Mouse (Mus musculus): ENCODE measurements at regions not wholly inside any gene's neighbourhood (a gene's known extent, or its start where the extent isn't known, plus 50 kb on each side); places are given as distances from the start of the nearest gene placed in this dataset.
"Not testable (repeated sequence)": the region's sequence is repeated elsewhere in the genome, so short reads cannot be mapped to it uniquely, and the experiment has no call there.

DNA sequence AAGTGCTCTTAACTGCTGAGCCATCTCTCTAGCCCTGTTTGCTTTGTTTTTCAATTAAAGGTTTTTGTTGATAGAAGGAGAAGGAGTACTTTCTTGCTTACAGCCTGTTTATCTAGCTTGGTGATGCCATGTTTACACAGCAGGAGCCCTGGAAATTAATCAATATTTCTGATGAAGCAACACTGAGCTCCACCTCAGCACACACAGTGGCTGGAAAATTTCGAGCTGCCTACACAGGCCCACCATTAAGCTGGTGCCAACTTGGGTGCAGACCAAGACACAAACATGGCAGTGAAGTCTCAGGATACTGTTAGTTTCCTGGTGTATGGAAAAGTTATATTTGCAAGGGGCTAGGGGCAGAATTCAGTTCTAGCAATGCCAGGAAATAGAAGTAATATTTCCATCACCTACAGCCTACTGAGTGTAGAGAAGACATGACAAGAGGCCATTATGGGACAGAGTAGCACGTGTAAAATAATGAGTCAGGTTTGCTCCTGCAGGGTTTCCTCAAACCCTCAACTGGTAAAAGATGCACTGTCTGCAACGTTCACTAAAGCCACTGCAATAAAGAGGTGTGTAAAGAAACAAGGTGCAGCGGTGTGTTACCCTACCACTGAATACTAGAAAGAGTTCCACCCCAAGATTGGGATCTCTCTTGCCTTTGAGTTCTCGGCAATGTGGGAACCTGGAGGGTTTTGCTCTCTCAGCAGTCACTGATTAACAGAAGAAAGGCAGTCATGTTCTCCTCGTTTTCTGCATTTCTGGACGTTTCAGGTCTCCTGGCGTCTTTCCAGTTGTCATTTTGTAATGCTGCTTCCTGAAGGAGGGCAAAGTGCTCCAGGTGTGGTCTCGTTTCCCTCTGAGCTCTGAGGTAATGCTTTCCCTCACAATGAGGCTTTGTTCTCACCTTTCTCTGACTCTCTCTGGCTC is 108.8 kb upstream of the Fhl2 start:
- peak; percentile 63 to 69 for DNase-seq

DNA sequence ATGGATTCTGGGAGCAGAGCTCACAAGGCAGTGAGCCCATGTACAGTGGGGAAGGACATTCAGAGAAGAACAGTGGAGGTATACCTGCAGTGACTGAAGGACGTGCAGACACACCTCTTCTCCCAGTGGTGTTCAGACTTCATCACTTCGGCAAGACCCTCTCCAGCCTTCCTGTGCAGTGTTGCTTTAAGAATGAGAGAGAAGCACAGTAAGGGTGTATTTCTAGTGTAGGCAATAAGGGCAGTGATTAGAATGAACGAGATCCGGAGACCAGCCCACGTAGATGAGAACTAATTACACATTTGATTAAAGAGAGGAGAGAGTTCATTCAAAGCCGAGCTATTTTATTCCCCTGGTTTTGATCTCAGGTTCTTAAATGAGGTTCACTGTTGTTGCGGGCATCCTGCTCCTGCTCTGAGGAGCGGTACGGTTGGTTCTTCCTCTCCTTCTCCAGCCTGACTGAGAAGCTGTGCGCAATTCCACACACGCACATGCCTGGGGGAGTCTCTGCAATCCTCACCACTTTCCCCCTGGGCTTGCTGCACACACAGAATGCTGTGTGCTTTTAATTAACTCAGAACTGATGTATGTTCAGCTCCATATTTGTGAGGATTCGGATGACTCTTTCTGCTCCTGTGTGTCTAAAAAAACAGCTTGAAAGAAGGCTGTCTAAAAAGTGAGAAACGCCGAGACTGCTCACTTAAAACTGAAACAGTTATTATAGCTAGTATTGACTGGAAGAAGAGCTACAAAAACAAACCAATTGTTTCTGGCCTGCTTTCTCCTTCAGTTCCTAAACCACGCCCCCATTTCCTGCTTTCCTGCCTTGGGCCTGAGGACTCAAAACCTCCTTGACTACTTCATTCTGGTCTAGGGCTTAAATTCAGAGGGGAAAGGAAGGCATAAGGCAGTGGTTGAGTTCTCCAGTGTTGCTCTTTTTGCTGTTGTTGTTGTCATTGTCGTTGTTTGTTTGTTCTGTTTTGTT is 114.2 kb upstream of the Fhl2 start:
- DNase-seq, result peak; percentile 34 to 36

DNA sequence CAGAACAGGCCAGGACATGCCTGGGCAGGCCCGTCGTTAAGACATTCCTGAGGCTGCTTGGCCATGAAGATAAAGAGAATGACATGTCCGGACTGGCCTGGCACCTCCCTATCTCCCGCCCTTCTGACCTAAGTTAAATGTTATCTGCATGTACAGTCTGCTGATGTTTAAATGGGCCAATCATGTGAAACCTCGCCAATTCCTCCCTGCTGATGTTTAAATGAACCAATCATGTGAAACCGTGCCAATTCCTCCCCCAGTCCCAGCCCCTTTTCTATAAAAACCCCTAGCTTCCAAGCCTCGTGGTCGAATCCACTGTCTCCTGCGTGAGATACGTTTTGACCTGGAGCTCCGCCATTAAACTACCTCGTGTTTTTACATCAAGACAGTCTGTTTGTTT is 119.5 kb upstream of the Fhl2 start:
- not testable (repeated sequence) for DNase-seq

DNA sequence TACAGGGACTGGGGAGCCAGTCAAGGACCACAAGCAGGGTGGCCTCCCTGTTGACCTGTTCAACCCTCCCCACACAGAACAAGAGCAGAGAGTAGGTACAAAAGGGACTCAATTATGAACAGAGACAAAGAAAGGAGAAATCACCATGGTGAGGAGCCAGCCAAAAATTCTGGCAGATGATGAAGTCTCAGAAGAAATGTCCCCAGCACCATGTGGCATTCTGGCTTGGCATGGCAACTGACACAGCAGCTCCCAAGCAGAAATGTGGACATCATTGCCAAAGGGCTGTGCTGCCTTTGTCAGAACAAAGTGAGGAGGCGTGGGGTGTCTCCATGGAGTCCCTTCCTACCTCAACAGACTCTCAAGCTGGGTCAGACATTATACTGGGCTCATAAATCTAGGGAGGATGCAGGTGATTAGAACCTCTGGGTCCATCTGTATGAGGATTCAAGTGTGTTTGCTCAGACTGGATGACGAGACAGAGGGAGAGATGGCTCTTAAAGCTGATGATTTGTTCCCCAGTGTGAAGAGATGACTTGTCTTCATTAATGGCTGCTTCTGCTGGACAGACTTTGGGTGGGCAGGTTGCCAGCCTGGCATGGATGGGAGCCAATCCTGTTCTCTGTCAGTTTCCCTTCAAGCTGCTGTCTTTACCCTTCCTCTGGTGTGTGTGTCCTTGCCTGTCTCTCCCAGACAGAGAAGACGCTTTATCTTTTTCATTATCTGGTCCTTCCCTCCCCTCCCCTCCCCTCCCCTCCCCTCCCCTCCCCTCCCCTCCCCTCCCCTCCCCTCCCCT is 120.5 kb upstream of the Fhl2 start:
- no peak for DNase-seq

DNA sequence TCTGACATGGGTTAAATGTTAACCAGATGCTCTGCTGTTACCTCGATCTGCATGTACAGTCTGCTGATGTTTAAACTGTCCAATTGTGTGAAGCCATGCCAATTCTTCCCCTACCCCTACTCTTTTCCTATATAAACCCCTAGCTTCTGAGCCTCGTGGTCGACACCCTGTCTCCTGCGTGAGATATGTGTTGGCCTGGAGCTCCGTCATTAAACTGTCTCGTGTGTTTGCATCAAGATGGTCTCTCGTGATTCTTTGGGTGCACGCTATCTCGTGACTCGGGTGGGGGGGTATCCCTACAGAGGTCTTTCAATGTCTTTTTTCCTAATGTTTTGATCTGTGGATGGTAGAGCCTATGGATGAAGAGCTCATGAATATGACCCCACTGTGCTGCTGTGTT is 110.9 kb upstream of the Nck2 start:
- DNase-seq, result not testable (repeated sequence)

DNA sequence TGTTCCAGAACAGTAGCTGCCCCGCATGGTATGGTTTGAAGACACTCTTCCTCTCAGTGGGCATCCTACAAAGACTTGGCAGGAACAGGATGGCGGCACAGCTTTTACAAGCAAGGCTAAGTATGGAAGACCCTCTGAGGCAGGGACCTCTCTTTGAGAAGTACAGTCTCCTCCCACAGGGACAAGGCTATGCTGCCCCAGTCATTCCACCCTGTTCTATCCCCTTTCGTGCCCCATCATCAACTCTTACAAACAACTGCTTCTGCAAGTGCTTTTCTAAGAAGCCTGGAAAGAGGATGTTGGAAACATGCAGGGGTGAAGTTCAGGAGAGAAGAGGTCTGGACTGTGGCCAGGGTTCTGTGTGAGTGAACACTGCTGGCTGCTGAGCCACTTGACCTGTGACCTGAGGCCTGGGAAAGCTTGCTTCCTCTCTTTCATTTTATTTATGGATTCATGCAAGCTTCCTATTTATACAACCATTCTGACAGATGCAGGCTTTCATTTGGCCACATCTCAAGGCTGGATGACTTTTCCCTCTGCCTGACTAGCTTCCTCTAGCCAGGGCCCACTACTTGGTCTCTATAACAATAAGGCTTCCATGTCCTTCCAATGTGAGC is 107.1 kb upstream of the Nck2 start:
- DNase-seq, result peak; percentile 87 to 90

DNA sequence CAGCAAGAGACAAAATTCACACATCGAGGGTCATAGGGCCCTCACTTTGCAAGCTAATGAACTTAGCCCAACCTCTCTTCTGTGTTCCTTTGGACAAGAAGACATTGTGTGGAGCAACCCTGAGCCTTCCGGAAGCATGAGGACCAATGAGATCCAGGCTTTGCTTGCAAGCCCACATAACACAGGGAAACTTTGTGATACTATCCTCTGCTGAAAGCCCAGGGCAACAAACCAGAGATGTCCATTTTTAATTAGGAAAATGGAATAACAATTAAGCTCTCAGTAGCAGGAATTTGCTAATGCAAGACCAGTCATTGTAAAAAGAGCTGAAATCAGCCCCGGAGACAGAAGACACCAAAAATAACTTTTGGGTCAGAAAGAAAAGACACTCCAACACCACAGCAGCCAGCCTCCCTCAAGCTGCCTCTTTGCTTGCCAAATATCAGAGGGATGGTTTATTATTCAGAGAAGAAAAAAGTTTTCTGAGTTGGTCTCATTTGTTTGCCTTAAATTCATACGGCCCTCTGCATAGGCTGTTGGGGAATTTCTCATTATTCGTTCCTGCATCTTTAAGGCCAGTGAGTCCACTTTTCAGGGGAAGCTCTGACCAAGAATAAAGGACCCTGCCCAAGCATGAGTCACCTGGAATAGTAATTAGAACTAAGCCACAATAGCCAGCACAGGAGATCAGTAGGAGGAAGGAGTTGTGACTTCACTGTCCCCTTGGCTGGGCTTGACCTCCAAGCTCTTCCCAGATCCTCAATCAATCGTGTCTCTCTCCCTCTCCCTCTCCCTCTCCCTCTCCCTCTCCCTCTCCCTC is 106.1 kb upstream of the Nck2 start:
- DNase-seq, result no peak

DNA sequence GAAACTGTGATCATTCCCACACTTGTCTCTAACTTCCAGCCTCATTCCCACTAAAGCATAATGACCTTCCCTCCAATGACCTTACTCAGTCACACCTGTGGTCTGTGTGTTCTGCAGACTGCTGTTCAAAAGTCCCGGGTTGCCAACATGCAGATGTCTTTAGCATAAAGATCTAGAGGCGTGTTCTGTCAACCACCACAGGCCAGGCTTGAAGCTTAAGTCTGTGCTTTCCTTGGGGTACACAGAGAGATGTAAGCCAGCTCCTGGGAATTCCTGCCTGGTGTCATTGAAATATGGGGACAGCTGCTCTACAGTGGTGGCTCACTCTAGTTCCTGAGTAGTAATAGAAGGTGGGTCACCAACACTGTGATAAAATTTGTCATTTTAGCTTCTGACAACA is 101.5 kb upstream of the Nck2 start:
- no peak for DNase-seq

DNA sequence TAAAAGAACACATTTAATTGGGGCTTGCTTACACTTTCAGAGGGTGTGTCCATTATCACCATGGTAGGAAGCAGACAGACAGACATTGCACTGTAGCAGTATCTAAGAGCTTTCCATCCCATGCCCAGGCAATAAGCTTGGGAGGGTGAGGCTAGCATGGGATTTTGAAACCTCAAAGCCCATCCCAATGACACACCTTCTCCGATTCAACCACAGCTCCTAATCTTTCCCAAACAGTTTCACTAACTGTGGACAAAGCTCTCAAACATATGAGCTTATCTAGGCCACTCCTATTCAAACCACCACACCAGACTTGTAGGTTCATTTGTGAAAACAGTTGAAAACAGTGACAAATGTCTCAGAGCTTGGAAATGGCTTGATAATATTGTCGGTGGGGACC is 101.0 kb upstream of the Nck2 start:
- no peak for DNase-seq

DNA sequence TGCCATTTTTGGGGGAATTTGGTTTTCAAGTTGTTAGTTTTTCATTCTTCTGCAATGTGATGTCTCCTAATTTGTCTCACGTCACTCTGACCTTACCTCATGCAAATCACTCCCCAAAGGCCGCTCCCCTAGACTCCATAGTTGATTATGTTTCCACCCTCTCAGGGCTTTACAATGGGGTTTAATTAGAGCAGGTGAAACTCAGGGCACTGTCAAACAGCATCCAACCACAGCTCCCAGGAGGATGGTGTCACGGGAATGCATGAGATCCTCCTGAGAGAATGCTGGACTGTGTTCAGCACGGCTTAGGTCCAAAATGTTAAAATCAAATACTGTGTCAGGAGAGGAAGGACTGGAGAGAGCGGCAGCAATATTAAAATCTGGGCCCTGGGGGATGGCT is 100.4 kb upstream of the Nck2 start:
- DNase-seq, result no peak

DNA sequence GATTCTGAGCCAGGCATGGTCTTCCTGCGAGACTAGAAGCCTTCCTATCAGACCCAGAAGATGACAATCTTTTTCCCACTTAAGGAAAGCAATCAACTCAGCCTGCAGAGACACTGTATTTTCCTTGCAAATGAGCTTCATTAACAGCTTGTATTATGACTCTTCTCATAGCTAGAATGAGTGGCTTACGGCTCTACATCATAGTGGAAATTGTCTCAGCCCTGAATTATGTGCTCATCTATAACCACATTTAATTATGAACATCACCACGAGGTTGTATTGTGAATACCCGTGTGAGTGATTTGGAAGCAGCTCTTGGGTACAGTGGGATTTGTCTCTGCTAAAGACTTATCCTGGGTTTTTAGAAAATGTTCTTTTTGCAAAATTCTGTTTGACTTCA is 97.2 kb upstream of the Nck2 start:
- no peak for DNase-seq

DNA sequence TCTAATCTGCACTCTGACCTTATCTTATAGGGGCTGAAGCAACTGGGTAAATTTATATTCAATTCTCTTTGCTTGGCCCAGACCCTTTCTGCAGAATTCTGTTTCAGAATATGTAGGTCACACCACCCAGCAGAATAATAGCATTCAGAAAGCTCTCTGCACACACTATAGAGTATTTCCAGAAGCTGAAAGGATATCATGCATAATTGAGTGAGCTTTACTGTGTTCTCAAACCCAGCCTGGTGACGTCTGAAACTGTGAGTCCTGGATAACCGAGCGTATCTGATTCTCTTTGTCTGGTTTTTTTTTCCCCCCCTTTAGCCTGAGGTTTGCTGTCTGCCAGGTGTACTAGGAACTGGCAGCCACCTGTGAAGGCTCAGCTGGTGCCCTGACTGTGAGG is 94.4 kb upstream of the Nck2 start:
- no peak for DNase-seq

DNA sequence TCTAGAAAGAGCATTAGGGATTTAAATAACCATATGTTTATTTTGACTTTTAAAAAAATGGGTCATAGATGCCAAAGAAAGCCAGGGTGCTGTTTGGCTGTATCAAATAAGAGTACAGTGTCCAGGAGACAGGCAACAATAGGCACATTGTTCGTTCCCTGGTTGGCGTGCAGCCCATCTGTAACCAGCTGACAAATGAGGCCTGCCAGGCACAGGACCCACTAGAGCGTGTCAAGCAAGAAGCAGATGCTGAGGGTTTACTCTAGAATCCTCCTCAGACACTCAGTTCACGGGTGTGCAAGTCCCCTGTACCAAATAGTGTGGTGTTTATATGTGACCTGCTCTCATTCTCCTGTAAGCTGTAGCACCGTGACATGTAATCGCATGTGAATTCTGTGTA is 86.2 kb upstream of the Nck2 start:
- DNase-seq, result peak; percentile 24 to 62

DNA sequence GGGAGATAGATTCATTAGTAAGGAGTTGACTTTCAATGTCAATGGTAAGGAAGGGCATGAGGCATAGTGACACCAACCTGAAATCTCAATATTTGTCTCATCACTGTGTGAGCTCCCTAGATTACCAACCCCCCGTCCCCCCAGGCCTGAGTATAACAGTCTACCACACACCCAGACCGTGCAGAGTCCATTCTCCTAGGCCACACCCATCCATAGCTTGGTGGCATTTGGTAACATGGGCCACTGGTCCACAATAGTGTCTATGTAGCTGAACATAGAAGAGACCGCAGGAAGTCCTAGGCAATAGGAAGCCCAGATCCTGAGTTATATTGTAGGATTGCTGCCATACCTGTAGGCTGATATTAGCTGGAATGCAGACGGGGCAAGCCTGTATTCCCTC is 84.7 kb upstream of the Nck2 start:
- no peak for DNase-seq

DNA sequence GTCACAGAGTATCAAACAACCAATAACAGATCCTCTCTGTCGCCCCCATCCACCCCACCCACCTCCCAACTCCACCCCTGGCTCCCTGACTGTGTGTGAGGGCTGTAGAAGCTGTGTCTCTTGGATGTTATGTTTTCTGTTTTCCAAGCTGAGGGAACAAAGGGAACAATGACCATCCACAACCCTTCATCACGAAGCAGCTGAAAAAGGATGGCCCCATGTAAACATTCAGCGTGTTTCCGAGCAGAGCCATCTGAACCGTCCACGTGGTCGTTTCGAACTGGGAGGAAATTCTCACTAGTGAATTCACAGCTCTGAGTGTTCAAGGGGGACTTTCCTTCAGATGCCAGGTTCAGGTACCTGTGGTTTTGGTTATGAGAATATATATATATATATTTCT is 84.1 kb upstream of the Nck2 start:
- no peak for DNase-seq

DNA sequence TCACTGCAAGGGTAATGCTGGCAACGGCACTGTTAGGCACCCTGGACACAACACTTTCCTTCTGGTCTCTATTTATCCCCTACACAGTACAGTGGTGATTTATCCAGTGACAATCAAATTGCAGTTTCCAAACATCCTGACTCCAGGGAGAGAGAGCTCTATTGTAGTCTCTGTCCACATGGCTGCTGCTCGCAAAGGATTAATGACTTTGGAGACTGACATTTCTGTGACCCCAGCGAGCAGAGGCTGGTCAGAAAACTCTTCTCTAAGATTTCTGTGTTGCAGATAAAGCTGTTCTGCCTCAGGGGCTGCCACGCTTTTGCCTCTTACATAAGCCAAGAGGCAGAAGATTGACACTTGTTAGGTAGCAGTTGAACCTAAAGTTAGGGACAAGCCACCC is 83.6 kb upstream of the Nck2 start:
- DNase-seq, result no peak

DNA sequence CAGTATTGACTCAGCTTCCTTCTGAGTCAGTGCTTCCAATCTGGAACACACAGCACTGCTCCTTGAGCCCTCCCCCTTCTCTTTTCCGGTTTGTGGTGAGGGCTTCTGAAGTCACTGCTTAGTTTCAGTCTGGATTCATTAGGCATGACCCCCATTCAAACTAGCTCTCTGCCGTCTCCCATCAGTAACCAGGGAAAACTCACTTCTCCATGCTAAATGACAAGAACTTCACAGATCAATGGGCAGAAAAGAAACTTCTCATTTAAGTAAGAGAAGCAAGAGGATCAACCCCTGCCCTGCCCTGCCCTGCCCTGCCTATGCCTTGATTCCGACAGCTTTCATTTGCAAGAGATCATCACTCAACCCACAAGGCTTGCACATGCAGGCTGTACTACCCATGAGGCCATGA is 82.9 kb upstream of the Nck2 start:
- DNase-seq, result peak in 1 of 2 experiments; percentile 45

DNA sequence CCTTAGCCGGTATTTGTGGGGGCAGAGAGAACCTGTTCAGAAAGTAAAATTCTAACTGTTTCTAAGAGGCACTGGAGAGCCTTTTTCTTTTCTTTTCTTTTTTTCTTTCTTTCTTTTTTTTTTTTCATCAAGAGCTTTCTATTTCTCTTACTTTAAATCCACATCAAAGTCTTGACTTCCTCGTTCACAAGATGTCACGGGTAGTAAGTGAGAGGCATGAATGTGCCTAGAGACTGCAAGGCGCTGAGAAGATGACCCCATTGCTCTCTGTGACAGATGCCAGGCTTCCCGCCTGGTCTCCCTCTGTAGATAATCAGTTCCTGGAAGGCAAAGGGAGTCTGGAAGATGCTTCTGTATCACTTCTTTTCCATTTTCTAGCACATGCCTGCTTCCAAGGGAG is 82.2 kb upstream of the Nck2 start:
- DNase-seq, result no peak

DNA sequence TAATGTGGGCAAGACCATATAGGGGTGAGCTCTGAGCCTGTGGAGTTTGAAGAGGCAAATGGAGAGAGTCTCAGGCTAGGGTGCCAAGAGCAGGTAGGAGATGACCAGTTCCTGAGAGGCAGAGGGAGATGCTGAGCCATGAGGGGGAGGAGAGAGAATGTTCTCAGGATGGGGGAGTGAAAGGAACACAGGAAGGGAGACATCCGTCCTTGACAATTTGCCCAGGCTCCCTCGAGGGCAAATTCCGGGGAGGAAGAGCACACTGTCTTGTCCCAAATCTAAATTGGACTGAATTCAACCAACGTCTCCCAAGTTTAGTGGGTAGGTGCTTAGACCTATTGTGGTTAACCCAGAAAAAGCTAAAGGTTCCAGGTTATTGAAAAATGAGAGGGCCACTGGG is 81.2 kb upstream of the Nck2 start:
- peak; percentile 28 to 38 for DNase-seq

DNA sequence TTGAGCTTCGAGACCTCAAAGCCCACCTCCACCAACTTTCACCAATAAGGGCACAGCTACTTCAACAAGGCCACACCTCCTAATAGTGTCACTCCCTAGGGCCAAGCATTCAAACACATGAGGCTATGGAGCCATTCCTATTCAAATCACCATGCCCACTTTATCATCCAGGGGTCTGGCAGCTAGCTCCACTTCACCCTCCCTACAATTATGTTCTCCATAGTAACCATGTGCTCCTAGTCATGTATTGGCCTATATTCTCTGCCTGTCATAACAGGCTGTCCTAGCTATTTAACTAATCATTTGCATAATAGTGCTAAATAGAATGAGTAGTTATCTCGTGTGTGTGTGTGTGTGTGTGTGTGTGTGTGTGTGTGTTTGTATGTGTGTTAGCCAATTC is 77.9 kb upstream of the Nck2 start:
- DNase-seq, result no peak

DNA sequence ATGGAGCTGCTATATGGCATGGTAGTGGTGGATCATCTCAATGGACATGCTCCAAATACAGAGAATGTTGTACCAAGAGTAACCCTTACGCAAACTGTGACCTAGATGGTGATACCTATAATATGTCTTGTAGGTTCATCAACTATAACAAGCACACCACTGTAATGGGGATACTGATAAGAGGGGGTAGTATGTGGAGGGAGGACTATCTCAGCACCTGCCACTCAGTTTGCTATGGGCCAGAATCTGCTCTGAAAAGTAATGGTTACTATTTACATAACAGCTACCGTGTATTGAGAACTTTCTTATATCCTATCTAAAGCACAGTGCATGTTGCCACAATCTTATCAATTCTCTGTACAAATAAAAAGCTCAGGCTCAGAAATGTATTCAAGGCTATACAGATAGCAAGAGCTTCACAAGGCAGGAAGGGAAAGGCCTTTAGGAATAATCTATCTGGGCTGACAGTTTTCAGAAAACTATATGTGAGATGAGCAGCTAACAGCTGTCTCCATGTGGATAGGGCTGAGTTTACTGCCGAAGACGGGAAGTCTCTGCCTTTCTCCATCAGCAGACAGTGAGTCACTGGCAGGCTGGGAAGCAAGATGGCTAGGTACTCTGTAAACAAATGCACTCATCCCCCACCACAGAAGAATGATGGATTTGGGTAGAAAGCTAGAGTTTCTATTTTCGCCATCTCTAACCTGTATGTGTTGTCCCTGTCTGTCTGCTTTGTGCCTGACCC is 77.1 kb upstream of the Nck2 start:
- DNase-seq, result no peak
